Mouse (Mus musculus): Measurements from ENCODE around the gene Iglon5. TPM values are rescaled to one million over a fixed set of nuclear protein-coding genes. Genes with fewer than 3 reads are reported as not detected.

The Iglon5 gene
- polyA plus RNA-seq, 1 experiment from 2014 or later = 7.3 TPM

GRCm38 (mm10) chr7:43490182-43490584 lies 308 bp upstream of the Iglon5 start:
- H3K27ac ChIP-seq = peak overlapping the region; percentile 92
- H3K9me3 ChIP-seq = no peaks in the 10 kb centered on the region
- peaks cover 25% of the 10 kb centered on the region for H3K4me1 ChIP-seq (replicated peaks)
- peak overlapping the region; percentile 73 for H3K4me3 ChIP-seq
- H3K4me2 ChIP-seq = peak overlapping the region; percentile 64
- peaks cover 11% of the 10 kb centered on the region; the same call in 1 of the 2 replicates for H3K27me3 ChIP-seq
- WGBS = 5% methylated on average over 2 of the region's 13 CpGs
- H3K36me3 ChIP-seq = no peaks in the 10 kb centered on the region
- peak overlapping the region; percentile 93 for H3K9ac ChIP-seq
- peak; percentile 86 for ATAC-seq (ENCODE audit: low FRiP score)

GRCm38 (mm10) chr7:43488646-43489045 lies 1.2 kb downstream of the Iglon5 start:
- no peak; the same call in 1 of the 2 replicates for ATAC-seq (ENCODE audit: low FRiP score)
- peak overlapping the region; percentile 92 for H3K27ac ChIP-seq
- WGBS = 53% methylated on average over 5 of the region's 5 CpGs

GRCm38 (mm10) chr7:43483236-43483635 lies 6.6 kb downstream of the Iglon5 start:
- no peak for ATAC-seq (ENCODE audit: low FRiP score)
- Histone ChIP-seq H3K9ac (no peak overlapping the region; the same call in 1 of the 2 replicates), H3K36me3 (peaks cover 9% of the 10 kb centered on the region), H3K4me3 (no peak overlapping the region), H3K27me3 (peaks cover 14% of the 10 kb centered on the region), H3K4me1 (replicated peaks) (peaks cover 41% of the 10 kb centered on the region), H3K9me3 (no peaks in the 10 kb centered on the region), H3K27ac (no peak overlapping the region), H3K4me2 (no peak overlapping the region)
- 31% methylated on average over 10 of the region's 10 CpGs for WGBS

More at GRCm38 (mm10) chr7:43488646-43489045, 1.2 kb downstream of the Iglon5 start:
- H3K4me3 ChIP-seq = peak overlapping the region; percentile 73
- no peaks in the 10 kb centered on the region for H3K36me3 ChIP-seq
- H3K9me3 ChIP-seq = no peaks in the 10 kb centered on the region
- H3K4me2 ChIP-seq = peak overlapping the region; percentile 64
- H3K4me1 ChIP-seq (replicated peaks) = peaks cover 27% of the 10 kb centered on the region
- peak overlapping the region; percentile 93 for H3K9ac ChIP-seq
- peaks cover 5% of the 10 kb centered on the region; the same call in 1 of the 2 replicates for H3K27me3 ChIP-seq

DNA sequence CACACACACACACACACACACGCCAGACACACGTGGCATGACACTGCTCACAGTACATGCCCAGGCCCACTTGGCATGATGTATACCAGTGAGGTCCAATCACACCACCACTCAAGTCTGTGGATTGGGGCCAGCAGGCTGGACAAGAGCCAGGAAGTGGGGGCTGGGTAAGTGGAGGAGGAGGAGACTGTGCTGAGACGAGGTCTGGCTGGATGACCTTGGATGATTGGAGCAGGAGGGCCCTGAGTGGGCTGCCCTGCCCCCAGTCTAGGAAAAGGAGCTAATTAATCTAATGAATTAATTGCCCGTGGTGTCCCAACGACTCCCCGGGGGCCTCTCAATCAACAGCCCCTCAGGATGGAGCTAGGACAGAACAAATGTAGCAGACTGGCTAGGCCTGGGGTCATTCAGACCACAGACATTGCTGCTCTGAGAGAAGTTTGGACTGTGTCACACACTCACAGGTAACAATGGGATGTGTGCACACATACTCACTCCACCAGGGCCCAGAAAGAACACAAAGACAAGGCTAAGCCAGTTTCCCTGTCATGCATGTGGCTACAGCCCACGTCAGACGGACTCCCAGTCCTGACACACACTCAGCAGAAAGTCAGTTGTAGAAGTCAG lies 7.7 kb downstream of the Iglon5 start:
- Histone ChIP-seq H3K9ac (0 out of 2 replicates have a peak overlapping the region, but pooled peaks have one; percentile 15), H3K36me3 (peaks cover 16% of the 10 kb centered on the region), H3K4me3 (no peak overlapping the region), H3K4me2 (no peak overlapping the region), H3K27ac (peak overlapping the region; percentile 2; the same call in 1 of the 2 replicates), H3K4me1 (replicated peaks) (peaks cover 40% of the 10 kb centered on the region), H3K27me3 (peaks cover 25% of the 10 kb centered on the region), H3K9me3 (no peaks in the 10 kb centered on the region)
- WGBS = 34% methylated on average over 8 of the region's 8 CpGs
- peak; percentile 74 for ATAC-seq (ENCODE audit: low FRiP score)

- H3K4me1 ChIP-seq (replicated peaks) = peaks cover 47% of the 10 kb centered on the region
- peaks cover 16% of the 10 kb centered on the region for H3K36me3 ChIP-seq
- H3K27me3 ChIP-seq = peaks cover 35% of the 10 kb centered on the region
- no peak overlapping the region for H3K4me2 ChIP-seq
- no peak overlapping the region for H3K9ac ChIP-seq
- no peak overlapping the region for H3K27ac ChIP-seq
- no peaks in the 10 kb centered on the region for H3K9me3 ChIP-seq
- 65% methylated on average over 3 of the region's 3 CpGs for WGBS
- no peak for ATAC-seq (ENCODE audit: low FRiP score)
- H3K4me3 ChIP-seq = no peak overlapping the region
Observed at GRCm38 (mm10) chr7:43481191-43481590, 8.7 kb downstream of the Iglon5 start.

DNA sequence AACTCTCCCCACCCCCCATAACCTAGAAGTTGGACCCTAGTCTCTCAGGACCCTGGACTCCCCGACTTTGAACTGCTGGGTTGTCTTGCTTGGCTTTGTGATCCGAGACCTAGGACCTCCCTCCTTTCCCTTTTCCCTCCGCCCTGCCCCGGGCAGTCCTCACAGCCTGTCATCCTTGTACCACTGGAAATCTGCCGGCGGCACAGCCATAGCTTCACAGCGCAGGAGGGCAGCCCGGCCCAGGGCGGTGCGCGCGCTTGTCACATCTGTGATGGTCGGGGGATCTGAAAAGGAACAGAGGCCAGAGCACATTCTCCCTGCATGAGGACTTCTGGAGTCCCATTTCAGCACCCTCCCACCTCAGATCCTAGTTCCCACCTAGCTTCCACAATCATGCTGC lies 13.5 kb downstream of the Iglon5 start:
- Histone ChIP-seq H3K4me2 (no peak overlapping the region), H3K4me1 (replicated peaks) (peaks cover 23% of the 10 kb centered on the region), H3K27ac (no peak overlapping the region), H3K27me3 (peaks cover 54% of the 10 kb centered on the region), H3K36me3 (peaks cover 43% of the 10 kb centered on the region), H3K9me3 (no peaks in the 10 kb centered on the region), H3K4me3 (no peak overlapping the region), H3K9ac (no peak overlapping the region)
- ATAC-seq (ENCODE audit: low FRiP score) = no peak
- WGBS = 9% methylated on average over 13 of the region's 13 CpGs

- H3K9me3 ChIP-seq = no peaks in the 10 kb centered on the region
- no peak overlapping the region for H3K27ac ChIP-seq
- H3K4me3 ChIP-seq = no peak overlapping the region
- peaks cover 17% of the 10 kb centered on the region for H3K4me1 ChIP-seq (replicated peaks)
- H3K4me2 ChIP-seq = no peak overlapping the region
- peaks cover 54% of the 10 kb centered on the region for H3K27me3 ChIP-seq
- 15% methylated on average over 23 of the region's 23 CpGs for WGBS
- peaks cover 43% of the 10 kb centered on the region for H3K36me3 ChIP-seq
- H3K9ac ChIP-seq = no peak overlapping the region
- ATAC-seq (ENCODE audit: low FRiP score) = no peak
Observed at GRCm38 (mm10) chr7:43475706-43476105, 14.2 kb downstream of the Iglon5 start.

DNA sequence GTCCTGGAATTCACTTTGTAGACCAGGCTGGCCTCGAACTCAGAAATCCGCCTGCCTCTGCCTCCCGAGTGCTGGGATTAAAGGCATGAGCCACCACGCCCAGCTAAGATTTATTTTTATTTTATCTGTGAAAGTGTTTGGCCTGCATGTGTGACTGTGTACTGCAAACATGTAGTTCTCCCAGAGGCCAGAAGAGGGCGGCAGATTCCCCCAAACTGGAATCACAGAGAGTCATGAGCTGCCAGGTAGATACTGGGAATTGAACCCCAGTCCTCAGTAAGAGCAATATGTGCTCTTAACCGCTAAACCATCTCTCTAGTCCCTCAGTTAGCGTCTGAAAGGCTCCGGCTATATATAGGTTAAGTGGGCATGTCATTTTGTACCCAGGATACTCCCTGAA lies 19.5 kb downstream of the Iglon5 start:
- no peak overlapping the region for H3K4me3 ChIP-seq
- H3K27me3 ChIP-seq = peaks cover 27% of the 10 kb centered on the region
- no peak overlapping the region for H3K4me2 ChIP-seq
- H3K36me3 ChIP-seq = peaks cover 22% of the 10 kb centered on the region
- no peak overlapping the region for H3K9ac ChIP-seq
- 45% methylated on average over 8 of the region's 8 CpGs for WGBS
- no peak overlapping the region for H3K27ac ChIP-seq
- no peaks in the 10 kb centered on the region for H3K9me3 ChIP-seq
- peaks cover 9% of the 10 kb centered on the region for H3K4me1 ChIP-seq (replicated peaks)
- ATAC-seq (ENCODE audit: low FRiP score) = no peak

- peak overlapping the region; percentile 77 for H3K4me2 ChIP-seq
- peaks cover 18% of the 10 kb centered on the region for H3K4me1 ChIP-seq (replicated peaks)
- no peaks in the 10 kb centered on the region for H3K9me3 ChIP-seq
- 2% methylated on average over 33 of the region's 33 CpGs for WGBS
- H3K36me3 ChIP-seq = no peaks in the 10 kb centered on the region
- ATAC-seq (ENCODE audit: low FRiP score) = peak; percentile 66
- peak overlapping the region; percentile 74 for H3K9ac ChIP-seq
- H3K27ac ChIP-seq = peak overlapping the region; percentile 45; the same call in 1 of the 2 replicates
- peaks cover 41% of the 10 kb centered on the region for H3K27me3 ChIP-seq
- peak overlapping the region; percentile 47 for H3K4me3 ChIP-seq
Observed at GRCm38 (mm10) chr7:43466099-43466694, 23.7 kb downstream of the Iglon5 start.

GRCm38 (mm10) chr7:43465344-43466098 lies 24.4 kb downstream of the Iglon5 start:
- Histone ChIP-seq H3K4me3 (peak overlapping the region; percentile 47), H3K4me1 (replicated peaks) (peaks cover 18% of the 10 kb centered on the region), H3K36me3 (no peaks in the 10 kb centered on the region), H3K9ac (peak overlapping the region; percentile 74), H3K27ac (peak overlapping the region; percentile 52), H3K9me3 (no peaks in the 10 kb centered on the region), H3K4me2 (peak overlapping the region; percentile 77), H3K27me3 (peaks cover 41% of the 10 kb centered on the region)
- peak; percentile 85 for ATAC-seq (ENCODE audit: low FRiP score)
- WGBS = under 1% methylated on average over 33 of the region's 33 CpGs

DNA sequence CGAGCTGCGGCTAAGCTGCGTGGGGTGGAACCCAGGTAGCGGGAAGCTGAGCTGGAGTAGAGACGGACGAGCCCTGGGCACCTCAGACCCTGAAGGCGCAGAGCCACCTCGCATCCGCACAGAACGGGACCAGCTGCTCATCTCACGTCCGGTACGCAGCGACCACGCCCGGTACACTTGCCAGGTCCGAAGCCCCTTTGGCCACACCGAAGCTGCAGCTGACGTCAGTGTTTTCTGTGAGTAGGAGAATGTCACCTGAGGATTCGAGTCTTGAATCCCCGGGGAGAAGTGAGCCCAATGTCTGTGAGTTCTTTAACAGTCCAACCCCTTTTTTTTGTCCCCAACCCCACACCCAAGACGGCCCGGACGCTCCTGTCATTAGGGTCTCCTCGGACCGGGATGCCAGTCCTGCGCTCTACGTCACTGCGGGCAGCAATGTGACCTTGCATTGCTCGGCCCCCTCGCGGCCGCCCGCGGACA lies 25.0 kb downstream of the Iglon5 start:
- H3K27me3 ChIP-seq = peaks cover 41% of the 10 kb centered on the region
- no peaks in the 10 kb centered on the region for H3K9me3 ChIP-seq
- H3K36me3 ChIP-seq = no peaks in the 10 kb centered on the region
- H3K27ac ChIP-seq = peak overlapping the region; percentile 52; the same call in 1 of the 2 replicates
- peak; percentile 18 for ATAC-seq (ENCODE audit: low FRiP score)
- peaks cover 18% of the 10 kb centered on the region for H3K4me1 ChIP-seq (replicated peaks)
- WGBS = 10% methylated on average over 35 of the region's 35 CpGs
- peak overlapping the region; percentile 47 for H3K4me3 ChIP-seq
- peak overlapping the region; percentile 74 for H3K9ac ChIP-seq
- H3K4me2 ChIP-seq = peak overlapping the region; percentile 77

DNA sequence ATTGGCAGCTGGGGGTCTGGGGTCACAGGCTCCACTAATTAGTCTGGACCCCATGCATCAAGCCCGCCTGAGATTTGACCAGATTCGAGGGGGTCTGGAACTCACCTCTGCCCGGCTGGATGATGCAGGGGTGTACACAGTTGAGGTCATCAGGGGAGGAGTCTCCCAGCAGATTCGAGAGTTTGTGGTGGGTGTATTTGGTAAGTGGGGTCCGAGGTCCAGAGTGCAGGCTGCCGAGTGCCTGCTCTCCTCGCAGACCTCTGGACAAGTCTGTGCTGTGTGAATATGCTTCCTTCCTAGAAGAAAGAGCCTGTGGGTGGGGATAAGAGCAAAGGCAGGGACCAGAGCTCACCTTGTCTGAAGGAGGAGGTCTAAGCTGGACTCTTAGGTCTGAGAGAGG lies 25.9 kb downstream of the Iglon5 start:
- Histone ChIP-seq H3K9ac (no peak overlapping the region), H3K9me3 (no peaks in the 10 kb centered on the region), H3K27ac (no peak overlapping the region), H3K4me3 (no peak overlapping the region), H3K27me3 (peaks cover 41% of the 10 kb centered on the region), H3K4me1 (replicated peaks) (peaks cover 18% of the 10 kb centered on the region), H3K4me2 (no peak overlapping the region), H3K36me3 (no peaks in the 10 kb centered on the region)
- WGBS = 88% methylated on average over 7 of the region's 7 CpGs
- ATAC-seq (ENCODE audit: low FRiP score) = no peak

Measured in hindbrain, embryonic 13.5 days (tissue).